Mouse (Mus musculus): ENCODE measurements around the gene Lemd1. TPM values are rescaled to one million over a fixed set of nuclear protein-coding genes. Genes with fewer than 3 reads are reported as not detected.

The Lemd1 gene
- polyA plus RNA-seq (2014; fragmentation: Illumina TruSeq; extraction: RNeasy Lipid Tissue Mini Kit (QIAGEN cat#74804); ENCODE audit: low read depth, low replicate concordance): not detected

DNA sequence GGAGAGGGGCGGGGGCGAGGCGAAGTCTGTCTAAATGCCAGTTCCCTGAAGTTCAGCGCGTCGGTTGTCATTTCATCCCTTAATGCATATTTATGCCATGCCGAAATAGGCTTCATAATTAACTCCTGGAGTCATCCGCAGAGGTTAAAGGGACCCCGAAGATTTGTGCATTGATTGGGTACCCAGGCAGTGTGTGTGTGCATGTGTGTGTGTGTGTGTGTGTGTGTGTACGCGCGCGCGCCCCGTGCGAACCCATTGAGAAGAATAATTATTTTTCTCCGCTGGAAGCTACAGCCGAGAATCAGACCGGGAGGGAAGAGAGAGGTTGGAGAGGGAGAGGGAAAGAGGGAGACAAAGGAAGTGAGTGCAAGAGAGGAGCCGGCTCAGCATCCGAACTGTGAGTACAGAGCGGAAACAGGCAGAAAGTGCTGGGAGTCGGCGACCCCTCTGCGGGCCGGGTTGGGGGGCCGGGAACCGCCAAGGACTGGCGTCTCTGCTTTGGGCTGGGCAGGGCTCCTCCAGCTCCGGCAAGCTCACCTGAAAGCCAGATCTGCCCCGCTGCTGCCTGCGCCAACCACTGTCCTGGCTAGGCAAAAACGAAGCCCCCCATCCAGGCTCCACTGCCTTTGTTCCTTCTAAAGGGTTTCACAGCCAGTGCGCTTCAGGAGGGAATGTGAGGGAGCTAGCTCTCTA lies at the start of gene Lemd1, which contains the start of gene AC124108.1:
Lemd1 (plus strand) TSS at position 339 of the 693 bp plus-strand sequence.
AC124108.1 (plus strand) TSS at position 365 of the 693 bp plus-strand sequence.

GRCm38 (mm10) chr1:132229667-132230066 lies 38.4 kb downstream of the Lemd1 start, which contains the start of gene Gm10188:
Gene Gm10188 (minus strand): TSS chr1:132229767.

GRCm38 (mm10) chr1:132298425-132298800 lies 107.2 kb downstream of the Lemd1 start, which contains the start of gene Klhdc8a:
Gene Klhdc8a (plus strand): TSS chr1:132298626.

Other genes with a start within 250 kb of the Lemd1 start
- gene Slc45a3, start 228.5 kb upstream of the Lemd1 start, polyA plus RNA-seq (2014; fragmentation: Illumina TruSeq; extraction: RNeasy Lipid Tissue Mini Kit (QIAGEN cat#74804); ENCODE audit: low read depth, low replicate concordance): 5.8 TPM
- gene Elk4, start 183.8 kb upstream of the Lemd1 start, polyA plus RNA-seq (2014; fragmentation: Illumina TruSeq; extraction: RNeasy Lipid Tissue Mini Kit (QIAGEN cat#74804); ENCODE audit: low read depth, low replicate concordance): 26.0 TPM
- 88.5 TPM for gene Mfsd4a, start 123.4 kb upstream of the Lemd1 start, polyA plus RNA-seq (2014; fragmentation: Illumina TruSeq; extraction: RNeasy Lipid Tissue Mini Kit (QIAGEN cat#74804); ENCODE audit: low read depth, low replicate concordance)
- 1.9 TPM for gene Cdk18, start 51.7 kb upstream of the Lemd1 start, polyA plus RNA-seq (2014; fragmentation: Illumina TruSeq; extraction: RNeasy Lipid Tissue Mini Kit (QIAGEN cat#74804); ENCODE audit: low read depth, low replicate concordance)
- not detected for gene AC124108.1, start within 50 bp of the Lemd1 start, polyA plus RNA-seq (2014; fragmentation: Illumina TruSeq; extraction: RNeasy Lipid Tissue Mini Kit (QIAGEN cat#74804); ENCODE audit: low read depth, low replicate concordance)
- gene Gm10188, start 38.3 kb downstream of the Lemd1 start, polyA plus RNA-seq (2014; fragmentation: Illumina TruSeq; extraction: RNeasy Lipid Tissue Mini Kit (QIAGEN cat#74804); ENCODE audit: low read depth, low replicate concordance): not detected
- 2.7 TPM for gene Klhdc8a, start 107.2 kb downstream of the Lemd1 start, polyA plus RNA-seq (2014; fragmentation: Illumina TruSeq; extraction: RNeasy Lipid Tissue Mini Kit (QIAGEN cat#74804); ENCODE audit: low read depth, low replicate concordance)
- 33.4 TPM for gene Nuak2, start 124.7 kb downstream of the Lemd1 start, polyA plus RNA-seq (2014; fragmentation: Illumina TruSeq; extraction: RNeasy Lipid Tissue Mini Kit (QIAGEN cat#74804); ENCODE audit: low read depth, low replicate concordance)
- gene Tmcc2, start 199.8 kb downstream of the Lemd1 start, polyA plus RNA-seq (2014; fragmentation: Illumina TruSeq; extraction: RNeasy Lipid Tissue Mini Kit (QIAGEN cat#74804); ENCODE audit: low read depth, low replicate concordance): 0.73 TPM
- 20.1 TPM for gene Dstyk, start 226.1 kb downstream of the Lemd1 start, polyA plus RNA-seq (2014; fragmentation: Illumina TruSeq; extraction: RNeasy Lipid Tissue Mini Kit (QIAGEN cat#74804); ENCODE audit: low read depth, low replicate concordance)